Mouse (Mus musculus): ENCODE results near the gene Isg20l2.

- TF ChIP-seq CTCF (IDR thresholded peaks at IDR 0.05; ENCODE audit: low read depth, low read length) = no peak
- TF ChIP-seq POLR2A (IDR thresholded peaks at IDR 0.05; ENCODE audit: borderline replicate concordance, low read depth, low read length) = no peak
Measured at GRCm38 (mm10) chr3:87903821-87904220, 26.3 kb upstream of the Isg20l2 start.

Measured in bone marrow macrophage, adult 2 months (primary cell).